Mouse (Mus musculus) megakaryocyte-erythroid progenitor cell, adult 5-6 weeks (primary cell): ENCODE data around the gene Olfr1278. TPM values are rescaled to one million over a fixed set of nuclear protein-coding genes. Genes with fewer than 3 reads are reported as not detected.
"Not testable (repeated sequence)": the region's sequence is repeated elsewhere in the genome, so short reads cannot be mapped to it uniquely, and the experiment has no call there.

Source experiments
- ATAC-seq: replicated peaks from 2 replicates; pipeline ENCODE4 v1.8.0; 2016; ENCODE audit warnings: mild to moderate bottlenecking, inconsistent platforms; ENCODE audit not compliant: severe bottlenecking, poor library complexity, low FRiP score, low TSS enrichment
- total RNA-seq, 2 experiments: library from RNA; stranded (forward) in 1 of 2; stranded (reverse) in 1 of 2; fragments of 200-1000, 215-1000 nt in 1 of 2; fragments of >200 nt in 1 of 2; fragmentation: Nextera tagmentation in 1 of 2; gene quantifications; 2 replicates each; pipeline ENCODE4 v1.2.3; 2014 to 2017

Gene Olfr1278
- total RNA-seq (2014; fragmentation: Nextera tagmentation): not detected in 2 replicates
- total RNA-seq (2017): not detected in 2 replicates

GRCm38 (mm10) chr2:111289836-111290235 is at the start of gene Olfr1278:
Gene Olfr1278, plus strand, starts transcription at chr2:111290136.
- no peak for ATAC-seq

- no peak for ATAC-seq
Observed at GRCm38 (mm10) chr2:111254216-111254615, 35.7 kb upstream of the Olfr1278 start, which contains the start of gene Olfr1276. Gene Olfr1276, plus strand, starts transcription at chr2:111254516.

- no peak for ATAC-seq
Observed at GRCm38 (mm10) chr2:111274006-111274405, 15.9 kb upstream of the Olfr1278 start, which contains the start of gene Olfr1277. Gene Olfr1277, minus strand, starts transcription at chr2:111274106.

DNA sequence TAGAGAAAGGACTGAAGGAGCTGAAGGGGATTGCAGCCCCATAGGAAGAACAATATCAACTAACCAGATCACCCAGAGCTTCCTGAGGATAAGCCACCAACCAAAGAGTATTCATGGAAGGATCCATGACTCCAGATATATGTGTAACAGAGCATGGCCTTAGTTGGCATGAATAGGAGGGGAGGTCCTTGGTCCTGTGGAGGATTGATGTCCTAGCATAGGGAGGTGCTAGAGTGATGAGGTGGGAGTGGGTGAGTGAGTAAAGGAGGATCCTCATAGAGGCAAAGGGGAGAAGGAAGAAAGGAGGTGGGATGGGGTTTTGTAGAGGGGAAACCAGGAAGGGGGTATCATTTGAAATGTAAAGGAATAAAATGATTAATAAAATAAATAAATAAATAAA is 8.6 kb downstream of the Olfr1278 start:
- ATAC-seq: no peak

- ATAC-seq: no peak
Observed at GRCm38 (mm10) chr2:111300374-111300773, 10.4 kb downstream of the Olfr1278 start, which contains the start of gene Olfr1279. Gene Olfr1279, plus strand, starts transcription at chr2:111300635.

DNA sequence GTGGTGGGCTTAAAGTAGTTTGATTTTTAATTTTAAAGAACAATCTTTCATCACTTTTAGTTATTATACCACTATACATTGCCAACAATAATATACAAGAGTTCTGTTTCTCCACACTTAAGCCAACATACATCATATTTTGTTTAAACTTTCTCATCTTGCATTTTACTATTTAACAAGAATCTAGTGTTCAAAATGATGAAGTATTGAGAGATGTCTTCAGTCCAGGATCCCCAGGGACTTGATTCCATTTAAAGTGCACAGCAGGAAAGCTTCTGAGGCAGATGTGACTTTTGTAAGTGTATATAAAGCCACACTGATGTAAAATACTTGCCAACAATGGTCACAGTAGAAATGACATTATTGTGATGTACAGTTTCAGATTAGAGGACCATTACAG is 23.8 kb downstream of the Olfr1278 start, which contains the start of gene Olfr1280:
Olfr1280 (plus strand) TSS at position 301 of the 400 bp plus-strand sequence.
- no peak for ATAC-seq

DNA sequence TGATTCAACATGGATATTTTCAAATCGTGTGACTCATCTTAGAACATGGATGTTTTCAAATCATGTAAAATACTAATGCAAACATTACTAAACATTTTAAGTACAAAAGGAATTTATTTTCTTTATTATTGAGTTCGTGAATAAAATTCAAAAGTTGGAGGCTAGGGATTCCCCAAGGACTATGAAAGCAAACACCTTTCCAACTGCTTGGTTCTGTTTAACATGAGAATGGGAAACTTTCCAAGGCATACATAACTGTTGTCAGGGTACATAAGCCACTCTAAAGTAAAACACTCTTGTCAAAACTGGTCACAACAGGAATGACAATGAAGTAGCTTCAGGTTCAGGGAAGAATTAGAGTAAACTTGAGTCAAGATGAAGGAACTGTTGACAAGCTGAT is 36.3 kb downstream of the Olfr1278 start, which contains the start of gene Olfr1281:
Olfr1281 (plus strand) TSS at position 301 of the 400 bp plus-strand sequence.
- no peak for ATAC-seq

GRCm38 (mm10) chr2:111333721-111334120 is 43.8 kb downstream of the Olfr1278 start:
- ATAC-seq: not testable (repeated sequence)

- ATAC-seq: no peak
Observed at GRCm38 (mm10) chr2:111335976-111336375, 46.0 kb downstream of the Olfr1278 start, which contains the start of gene Olfr1282. Gene Olfr1282, minus strand, starts transcription at chr2:111336076.

Other genes starting within 250 kb of the Olfr1278 start
- gene Gm13941, start 184.2 kb upstream of the Olfr1278 start, total RNA-seq (2014; fragmentation: Nextera tagmentation): not detected in 2 replicates
- gene Gm13941, start 184.2 kb upstream of the Olfr1278 start, total RNA-seq (2017): not detected in 2 replicates
- gene Gm15130, start 137.2 kb upstream of the Olfr1278 start, total RNA-seq (2014; fragmentation: Nextera tagmentation): not detected in 2 replicates
- gene Gm15130, start 137.2 kb upstream of the Olfr1278 start, total RNA-seq (2017): not detected in 2 replicates
- not detected in 2 replicates for gene 4930430A15Rik, start 60.5 kb upstream of the Olfr1278 start, total RNA-seq (2014; fragmentation: Nextera tagmentation)
- gene 4930430A15Rik, start 60.5 kb upstream of the Olfr1278 start, total RNA-seq (2017): not detected in 2 replicates
- gene Olfr1275, start 54.9 kb upstream of the Olfr1278 start, total RNA-seq (2014; fragmentation: Nextera tagmentation): not detected in 2 replicates
- not detected in 2 replicates for gene Olfr1275, start 54.9 kb upstream of the Olfr1278 start, total RNA-seq (2017)
- not detected in 2 replicates for gene Olfr1276, start 35.6 kb upstream of the Olfr1278 start, total RNA-seq (2014; fragmentation: Nextera tagmentation)
- not detected in 2 replicates for gene Olfr1276, start 35.6 kb upstream of the Olfr1278 start, total RNA-seq (2017)
- not detected in 2 replicates for gene Olfr1277, start 16.0 kb upstream of the Olfr1278 start, total RNA-seq (2014; fragmentation: Nextera tagmentation)
- not detected in 2 replicates for gene Olfr1277, start 16.0 kb upstream of the Olfr1278 start, total RNA-seq (2017)
- gene Olfr1279, start 10.5 kb downstream of the Olfr1278 start, total RNA-seq (2014; fragmentation: Nextera tagmentation): not detected in 2 replicates
- not detected in 2 replicates for gene Olfr1279, start 10.5 kb downstream of the Olfr1278 start, total RNA-seq (2017)
- not detected in 2 replicates for gene Olfr1280, start 23.9 kb downstream of the Olfr1278 start, total RNA-seq (2014; fragmentation: Nextera tagmentation)
- gene Olfr1280, start 23.9 kb downstream of the Olfr1278 start, total RNA-seq (2017): not detected in 2 replicates
- not detected in 2 replicates for gene Olfr1281, start 36.4 kb downstream of the Olfr1278 start, total RNA-seq (2014; fragmentation: Nextera tagmentation)
- gene Olfr1281, start 36.4 kb downstream of the Olfr1278 start, total RNA-seq (2017): not detected in 2 replicates
- not detected in 2 replicates for gene Olfr1282, start 45.9 kb downstream of the Olfr1278 start, total RNA-seq (2014; fragmentation: Nextera tagmentation)
- gene Olfr1282, start 45.9 kb downstream of the Olfr1278 start, total RNA-seq (2017): not detected in 2 replicates
- not detected in 2 replicates for gene Olfr1283, start 76.7 kb downstream of the Olfr1278 start, total RNA-seq (2014; fragmentation: Nextera tagmentation)
- gene Olfr1283, start 76.7 kb downstream of the Olfr1278 start, total RNA-seq (2017): not detected in 2 replicates
- not detected in 2 replicates for gene Olfr1284, start 85.4 kb downstream of the Olfr1278 start, total RNA-seq (2014; fragmentation: Nextera tagmentation)
- not detected in 2 replicates for gene Olfr1284, start 85.4 kb downstream of the Olfr1278 start, total RNA-seq (2017)
- gene Olfr1286, start 133.0 kb downstream of the Olfr1278 start, total RNA-seq (2014; fragmentation: Nextera tagmentation): not detected in 2 replicates
- gene Olfr1286, start 133.0 kb downstream of the Olfr1278 start, total RNA-seq (2017): not detected in 2 replicates
- not detected in 2 replicates for gene Olfr1287, start 159.0 kb downstream of the Olfr1278 start, total RNA-seq (2014; fragmentation: Nextera tagmentation)
- not detected in 2 replicates for gene Olfr1287, start 159.0 kb downstream of the Olfr1278 start, total RNA-seq (2017)
- not detected in 2 replicates for gene Olfr1288, start 184.0 kb downstream of the Olfr1278 start, total RNA-seq (2014; fragmentation: Nextera tagmentation)
- not detected in 2 replicates for gene Olfr1288, start 184.0 kb downstream of the Olfr1278 start, total RNA-seq (2017)
- gene Olfr1289, start 190.7 kb downstream of the Olfr1278 start, total RNA-seq (2014; fragmentation: Nextera tagmentation): not detected in 2 replicates
- gene Olfr1289, start 190.7 kb downstream of the Olfr1278 start, total RNA-seq (2017): not detected in 2 replicates
- not detected in 2 replicates for gene Olfr1290, start 203.7 kb downstream of the Olfr1278 start, total RNA-seq (2014; fragmentation: Nextera tagmentation)
- not detected in 2 replicates for gene Olfr1290, start 203.7 kb downstream of the Olfr1278 start, total RNA-seq (2017)
- not detected in 2 replicates for gene Olfr1291-ps1, start 207.0 kb downstream of the Olfr1278 start, total RNA-seq (2014; fragmentation: Nextera tagmentation)
- not detected in 2 replicates for gene Olfr1291-ps1, start 207.0 kb downstream of the Olfr1278 start, total RNA-seq (2017)
- not detected in 2 replicates for gene Olfr1293-ps, start 235.1 kb downstream of the Olfr1278 start, total RNA-seq (2014; fragmentation: Nextera tagmentation)
- not detected in 2 replicates for gene Olfr1293-ps, start 235.1 kb downstream of the Olfr1278 start, total RNA-seq (2017)